Mouse (Mus musculus): ENCODE data around the gene Olfr1126. TPM values are rescaled to one million over a fixed set of nuclear protein-coding genes. Genes with fewer than 3 reads are reported as not detected.
"Not testable (repeated sequence)": the region's sequence is repeated elsewhere in the genome, so short reads cannot be mapped to it uniquely, and the experiment has no call there.

Gene Olfr1126
- not detected in 2 replicates for polyA plus RNA-seq (2015; fragmentation: Nextera tagmentation; extraction: Ambion mirVana)

- no peaks in the 10 kb centered on the region for H3K36me3 ChIP-seq
- no peaks in the 10 kb centered on the region for H3K4me1 ChIP-seq (replicated peaks)
- no peak within 1 kb of the TSS for H3K4me3 ChIP-seq
- no peak for ATAC-seq (ENCODE audit: low FRiP score, low read depth)
- no peak within 1 kb of the TSS for H3K27ac ChIP-seq (replicated peaks)
- H3K27me3 ChIP-seq, result no peaks in the 10 kb centered on the region
- H3K9me3 ChIP-seq, result no peaks in the 10 kb centered on the region
- H3K9ac ChIP-seq, result no peak within 1 kb of the TSS
- H3K4me2 ChIP-seq, result no peak within 1 kb of the TSS
Observed at GRCm38 (mm10) chr2:87453662-87454061, at the start of gene Olfr1126. TSS of gene Olfr1126 (plus strand) at chr2:87453962.

- 90% methylated on average over 1 of the region's 1 CpGs for WGBS
- Histone ChIP-seq H3K4me1 (replicated peaks) (no peaks in the 10 kb centered on the region), H3K4me3 (no peak within 1 kb of the TSS), H3K9me3 (no peaks in the 10 kb centered on the region), H3K27me3 (no peaks in the 10 kb centered on the region), H3K27ac (replicated peaks) (no peak within 1 kb of the TSS), H3K4me2 (no peak within 1 kb of the TSS), H3K9ac (no peak within 1 kb of the TSS), H3K36me3 (no peaks in the 10 kb centered on the region)
- ATAC-seq (ENCODE audit: low FRiP score, low read depth), result no peak
Observed at GRCm38 (mm10) chr2:87416335-87416734, 37.4 kb upstream of the Olfr1126 start, which contains the start of gene Olfr1123. TSS of gene Olfr1123 (plus strand) at chr2:87416635.

GRCm38 (mm10) chr2:87429975-87430374 lies 23.8 kb upstream of the Olfr1126 start, which contains the start of gene Olfr1124:
TSS of gene Olfr1124 (plus strand) at chr2:87430275.
- WGBS, result 88% methylated on average over 1 of the region's 1 CpGs
- no peaks in the 10 kb centered on the region for H3K9me3 ChIP-seq
- H3K4me1 ChIP-seq (replicated peaks), result no peaks in the 10 kb centered on the region
- H3K4me3 ChIP-seq, result no peak within 1 kb of the TSS
- ATAC-seq (ENCODE audit: low FRiP score, low read depth), result no peak
- no peaks in the 10 kb centered on the region for H3K36me3 ChIP-seq
- no peak within 1 kb of the TSS for H3K9ac ChIP-seq
- no peaks in the 10 kb centered on the region for H3K27me3 ChIP-seq
- H3K4me2 ChIP-seq, result no peak within 1 kb of the TSS
- H3K27ac ChIP-seq (replicated peaks), result no peak within 1 kb of the TSS

GRCm38 (mm10) chr2:87437731-87438130 lies 16.0 kb upstream of the Olfr1126 start:
- no peak overlapping the region for H3K4me3 ChIP-seq
- no peak overlapping the region for H3K4me2 ChIP-seq
- no peaks in the 10 kb centered on the region for H3K27me3 ChIP-seq
- H3K4me1 ChIP-seq (replicated peaks), result no peaks in the 10 kb centered on the region
- no peaks in the 10 kb centered on the region; the same call in 1 of the 2 replicates for H3K9me3 ChIP-seq
- H3K27ac ChIP-seq (replicated peaks), result no peak overlapping the region
- no peak for ATAC-seq (ENCODE audit: low FRiP score, low read depth)
- H3K36me3 ChIP-seq, result no peaks in the 10 kb centered on the region
- no peak overlapping the region for H3K9ac ChIP-seq
- WGBS, result 90% methylated on average over 16 of the region's 16 CpGs

GRCm38 (mm10) chr2:87461769-87462168 lies 8.0 kb downstream of the Olfr1126 start:
- Histone ChIP-seq H3K27ac (replicated peaks) (no peak overlapping the region), H3K36me3 (no peaks in the 10 kb centered on the region), H3K9me3 (no peaks in the 10 kb centered on the region), H3K9ac (no peak overlapping the region), H3K4me1 (replicated peaks) (no peaks in the 10 kb centered on the region), H3K4me3 (no peak overlapping the region), H3K4me2 (no peak overlapping the region), H3K27me3 (no peaks in the 10 kb centered on the region)
- 95% methylated on average over 4 of the region's 4 CpGs for WGBS
- no peak for ATAC-seq (ENCODE audit: low FRiP score, low read depth)

- Histone ChIP-seq H3K4me1 (replicated peaks) (no peaks in the 10 kb centered on the region), H3K4me2 (no peak overlapping the region), H3K4me3 (no peak overlapping the region), H3K27me3 (no peaks in the 10 kb centered on the region), H3K9me3 (no peaks in the 10 kb centered on the region), H3K27ac (replicated peaks) (no peak overlapping the region), H3K36me3 (no peaks in the 10 kb centered on the region), H3K9ac (no peak overlapping the region)
- no peak for ATAC-seq (ENCODE audit: low FRiP score, low read depth)
Observed at GRCm38 (mm10) chr2:87480207-87480606, 26.4 kb downstream of the Olfr1126 start.

- WGBS, result 95% methylated on average over 4 of the region's 4 CpGs
- ATAC-seq (ENCODE audit: low FRiP score, low read depth), result no peak
- H3K4me1 ChIP-seq (replicated peaks), result no peaks in the 10 kb centered on the region
- H3K27me3 ChIP-seq, result no peaks in the 10 kb centered on the region
- H3K4me3 ChIP-seq, result no peak overlapping the region
- no peaks in the 10 kb centered on the region for H3K9me3 ChIP-seq
- H3K36me3 ChIP-seq, result no peaks in the 10 kb centered on the region
- H3K27ac ChIP-seq (replicated peaks), result no peak overlapping the region
- H3K9ac ChIP-seq, result no peak overlapping the region
- no peak overlapping the region for H3K4me2 ChIP-seq
Observed at GRCm38 (mm10) chr2:87481158-87481557, 27.4 kb downstream of the Olfr1126 start.

GRCm38 (mm10) chr2:87482276-87482675 lies 28.5 kb downstream of the Olfr1126 start:
- Histone ChIP-seq H3K27ac (replicated peaks) (no peak overlapping the region), H3K4me3 (no peak overlapping the region), H3K9me3 (no peaks in the 10 kb centered on the region), H3K4me1 (replicated peaks) (no peaks in the 10 kb centered on the region), H3K9ac (no peak overlapping the region), H3K4me2 (no peak overlapping the region), H3K36me3 (no peaks in the 10 kb centered on the region), H3K27me3 (no peaks in the 10 kb centered on the region)
- no peak for ATAC-seq (ENCODE audit: low FRiP score, low read depth)
- WGBS, result 87% methylated on average over 2 of the region's 2 CpGs

GRCm38 (mm10) chr2:87496993-87497392 lies 43.2 kb downstream of the Olfr1126 start, which contains the start of gene Pramel7:
TSS of gene Pramel7 (minus strand) at chr2:87497093.
- not testable (repeated sequence) for H3K27ac ChIP-seq (replicated peaks); H3K4me1 ChIP-seq (replicated peaks); H3K9me3 ChIP-seq; H3K4me3 ChIP-seq; H3K36me3 ChIP-seq; ATAC-seq (ENCODE audit: low FRiP score, low read depth); H3K4me2 ChIP-seq; H3K9ac ChIP-seq; H3K27me3 ChIP-seq
- 89% methylated on average over 4 of the region's 5 CpGs for WGBS

- ATAC-seq (ENCODE audit: low FRiP score, low read depth), result no peak
- WGBS, result 86% methylated on average over 6 of the region's 6 CpGs
- Histone ChIP-seq H3K36me3 (no peaks in the 10 kb centered on the region), H3K4me2 (no peak within 1 kb of the TSS), H3K4me1 (replicated peaks) (no peaks in the 10 kb centered on the region), H3K27me3 (no peaks in the 10 kb centered on the region), H3K27ac (replicated peaks) (no peak within 1 kb of the TSS), H3K4me3 (no peak within 1 kb of the TSS), H3K9ac (no peak within 1 kb of the TSS), H3K9me3 (no peaks in the 10 kb centered on the region)
Observed at GRCm38 (mm10) chr2:87506265-87506664, 52.5 kb downstream of the Olfr1126 start, which contains the start of gene Pramel6. TSS of gene Pramel6 (plus strand) at chr2:87506565.

Other genes with a start within 250 kb of the Olfr1126 start
- gene Olfr1113, start 245.0 kb upstream of the Olfr1126 start, polyA plus RNA-seq (2015; fragmentation: Nextera tagmentation; extraction: Ambion mirVana), result not detected in 2 replicates
- gene Olfr1115, start 205.9 kb upstream of the Olfr1126 start, polyA plus RNA-seq (2015; fragmentation: Nextera tagmentation; extraction: Ambion mirVana), result not detected in 2 replicates
- gene Olfr1116, start 186.4 kb upstream of the Olfr1126 start, polyA plus RNA-seq (2015; fragmentation: Nextera tagmentation; extraction: Ambion mirVana), result not detected in 2 replicates
- not detected in 2 replicates for gene Olfr1118, start 146.4 kb upstream of the Olfr1126 start, polyA plus RNA-seq (2015; fragmentation: Nextera tagmentation; extraction: Ambion mirVana)
- gene Olfr1120, start 99.1 kb upstream of the Olfr1126 start, polyA plus RNA-seq (2015; fragmentation: Nextera tagmentation; extraction: Ambion mirVana), result not detected in 2 replicates
- not detected in 2 replicates for gene Olfr1121, start 84.1 kb upstream of the Olfr1126 start, polyA plus RNA-seq (2015; fragmentation: Nextera tagmentation; extraction: Ambion mirVana)
- not detected in 2 replicates for gene Olfr1122, start 68.1 kb upstream of the Olfr1126 start, polyA plus RNA-seq (2015; fragmentation: Nextera tagmentation; extraction: Ambion mirVana)
- not detected in 2 replicates for gene Olfr1123, start 37.3 kb upstream of the Olfr1126 start, polyA plus RNA-seq (2015; fragmentation: Nextera tagmentation; extraction: Ambion mirVana)
- gene Olfr1124, start 23.7 kb upstream of the Olfr1126 start, polyA plus RNA-seq (2015; fragmentation: Nextera tagmentation; extraction: Ambion mirVana), result 0.07 and 0.10 TPM in 2 replicates
- gene Pramel7, start 43.1 kb downstream of the Olfr1126 start, polyA plus RNA-seq (2015; fragmentation: Nextera tagmentation; extraction: Ambion mirVana), result not detected in 2 replicates
- not detected in 2 replicates for gene Pramel6, start 52.6 kb downstream of the Olfr1126 start, polyA plus RNA-seq (2015; fragmentation: Nextera tagmentation; extraction: Ambion mirVana)
- not detected in 2 replicates for gene Olfr153, start 77.8 kb downstream of the Olfr1126 start, polyA plus RNA-seq (2015; fragmentation: Nextera tagmentation; extraction: Ambion mirVana)
- not detected in 2 replicates for gene Olfr1128, start 91.6 kb downstream of the Olfr1126 start, polyA plus RNA-seq (2015; fragmentation: Nextera tagmentation; extraction: Ambion mirVana)
- gene Olfr1129, start 119.9 kb downstream of the Olfr1126 start, polyA plus RNA-seq (2015; fragmentation: Nextera tagmentation; extraction: Ambion mirVana), result not detected in 2 replicates
- not detected in 2 replicates for gene Olfr1130, start 152.2 kb downstream of the Olfr1126 start, polyA plus RNA-seq (2015; fragmentation: Nextera tagmentation; extraction: Ambion mirVana)
- not detected in 2 replicates for gene Olfr1131, start 173.1 kb downstream of the Olfr1126 start, polyA plus RNA-seq (2015; fragmentation: Nextera tagmentation; extraction: Ambion mirVana)
- not detected in 2 replicates for gene Olfr1132, start 183.6 kb downstream of the Olfr1126 start, polyA plus RNA-seq (2015; fragmentation: Nextera tagmentation; extraction: Ambion mirVana)
- gene Olfr1133, start 193.4 kb downstream of the Olfr1126 start, polyA plus RNA-seq (2015; fragmentation: Nextera tagmentation; extraction: Ambion mirVana), result not detected in 2 replicates
- not detected in 2 replicates for gene Olfr1134, start 204.5 kb downstream of the Olfr1126 start, polyA plus RNA-seq (2015; fragmentation: Nextera tagmentation; extraction: Ambion mirVana)
- gene Olfr1135, start 219.7 kb downstream of the Olfr1126 start, polyA plus RNA-seq (2015; fragmentation: Nextera tagmentation; extraction: Ambion mirVana), result not detected in 2 replicates
- not detected in 2 replicates for gene Olfr1136, start 240.0 kb downstream of the Olfr1126 start, polyA plus RNA-seq (2015; fragmentation: Nextera tagmentation; extraction: Ambion mirVana)

All from hindbrain, embryonic 15.5 days (tissue).